Mouse (Mus musculus) CH12.LX (cell line): ENCODE results near the gene Gtf2f1. TPM values are rescaled to one million over a fixed set of nuclear protein-coding genes. Genes with fewer than 3 reads are reported as not detected.
A peak's percentile ranks its signal among the peaks of the same experiment; 100 is the strongest.

ENCODE experiments used
- DNase-seq: peaks from one replicate; pipeline ENCODE4 v3.0.0-alpha.2; 2013; ENCODE audit errors: extremely low read depth
- H3K27ac ChIP-seq: 2 replicates; pipeline ENCODE4 v1.5.1; 2012; ENCODE audit warnings: low read depth, mild to moderate bottlenecking, control low read depth, moderate library complexity; ENCODE audit not compliant: insufficient read depth
- H3K27me3 ChIP-seq: replicated peaks from 2 replicates; pipeline ENCODE3; 2012; ENCODE audit warnings: inconsistent platforms
- H3K36me3 ChIP-seq, 2 experiments: replicated peaks in 1 of 2; 2 replicates each; pipeline versions ENCODE3 to v1.6.1; 2012; ENCODE audit warnings: inconsistent platforms in 1 of 2, low read length in 1 of 2, mild to moderate bottlenecking in 1 of 2, mixed read lengths in 1 of 2, moderate library complexity in 1 of 2; ENCODE audit not compliant: control insufficient read depth in 1 of 2, insufficient read depth in 1 of 2
- H3K4me1 ChIP-seq, 2 experiments: 2 replicates each; pipeline ENCODE4 v1.6.1; 2012; ENCODE audit warnings: inconsistent platforms in 1 of 2, moderate library complexity in 1 of 2; ENCODE audit not compliant: insufficient read depth in 2 of 2, control insufficient read depth in 1 of 2
- H3K4me2 ChIP-seq: 2 replicates; pipeline ENCODE4 v1.6.1; 2012; ENCODE audit warnings: low read depth, mild to moderate bottlenecking, control low read depth; ENCODE audit not compliant: poor library complexity, insufficient read depth, severe bottlenecking
- H3K4me3 ChIP-seq, 3 experiments: fragments of 150-350 bp in 1 of 3; sonication (generic) in 1 of 3; replicated peaks in 1 of 3; 2 replicates each; pipeline versions ENCODE3 to v1.5.1; 2011 to 2012; ENCODE audit warnings: low read depth in 2 of 3, low read length in 2 of 3, mild to moderate bottlenecking in 2 of 3, moderate library complexity in 2 of 3, control low read depth in 1 of 3, improper control_type of control experiment in 1 of 3, inconsistent platforms in 1 of 3, mixed read lengths in 1 of 3; ENCODE audit not compliant: poor library complexity in 1 of 3
- H3K79me2 ChIP-seq: replicated peaks from 2 replicates; pipeline ENCODE4 v1.6.1; 2012; ENCODE audit warnings: mild to moderate bottlenecking, moderate library complexity; ENCODE audit not compliant: control insufficient read depth, poor library complexity, insufficient read depth, severe bottlenecking; ENCODE audit errors: extremely low read depth
- H3K9ac ChIP-seq: 2 replicates; pipeline ENCODE4 v1.6.1; 2012; ENCODE audit warnings: low read depth, mild to moderate bottlenecking, control low read depth, moderate library complexity; ENCODE audit not compliant: insufficient read depth
- H3K9me3 ChIP-seq: replicated peaks from 2 replicates; pipeline ENCODE3; 2012; ENCODE audit warnings: low read length, inconsistent platforms, mixed read lengths
- BHLHE40 ChIP-seq: IDR thresholded peaks from 2 replicates; pipeline ENCODE4 v1.6.1; 2011; ENCODE audit warnings: mild to moderate bottlenecking, low read depth, low read length, improper control_type of control experiment
- CTCF ChIP-seq, 2 experiments: IDR thresholded peaks in 1 of 2; conservative IDR thresholded peaks in 1 of 2; 2 replicates each; pipeline ENCODE4 v1.5.1; 2011 to 2012; ENCODE audit warnings: low read depth in 2 of 2, low read length in 2 of 2, improper control_type of control experiment in 1 of 2, inconsistent platforms in 1 of 2, mild to moderate bottlenecking in 1 of 2, moderate library complexity in 1 of 2
- EP300 ChIP-seq: IDR thresholded peaks from 2 replicates; pipeline ENCODE4 v1.6.1; 2011; ENCODE audit warnings: low read length, improper control_type of control experiment
- IRF4 ChIP-seq: IDR thresholded peaks from 2 replicates; pipeline ENCODE4 v1.6.1; 2014; ENCODE audit warnings: low read depth, mild to moderate bottlenecking, inconsistent platforms, low read length, improper control_type of control experiment
- JUND ChIP-seq: conservative IDR thresholded peaks from 2 replicates; pipeline ENCODE4 v1.6.1; 2011; ENCODE audit warnings: low read depth, low read length, improper control_type of control experiment
- KAT2A ChIP-seq: IDR thresholded peaks from 2 replicates; pipeline ENCODE4 v1.6.1; 2012; ENCODE audit warnings: low read length, improper control_type of control experiment, inconsistent platforms; ENCODE audit not compliant: insufficient replicate concordance
- MAX ChIP-seq: IDR thresholded peaks from 2 replicates; pipeline ENCODE4 v1.6.1; 2011; ENCODE audit warnings: low read length, improper control_type of control experiment
- MXI1 ChIP-seq: IDR thresholded peaks from 2 replicates; pipeline ENCODE4 v1.6.1; 2011; ENCODE audit warnings: mild to moderate bottlenecking, low read depth, low read length, improper control_type of control experiment
- NELFE ChIP-seq: IDR thresholded peaks from 2 replicates; pipeline ENCODE4 v1.6.1; 2011; ENCODE audit warnings: low read depth, low read length, improper control_type of control experiment
- POLR2AphosphoS2 ChIP-seq: IDR thresholded peaks from 2 replicates; pipeline ENCODE4 v1.6.1; 2011; ENCODE audit warnings: low read depth, low read length, improper control_type of control experiment
- RAD21 ChIP-seq: IDR thresholded peaks from 2 replicates; pipeline ENCODE4 v1.6.1; 2011; ENCODE audit warnings: low read depth, mild to moderate bottlenecking, low read length, improper control_type of control experiment, moderate library complexity
- SIN3A ChIP-seq: IDR thresholded peaks from 2 replicates; pipeline ENCODE4 v1.6.1; 2012; ENCODE audit warnings: low read length, improper control_type of control experiment, inconsistent platforms
- SMC3 ChIP-seq: IDR thresholded peaks from 2 replicates; pipeline ENCODE4 v1.6.1; 2011; ENCODE audit warnings: low read depth, low read length, improper control_type of control experiment
- TBP ChIP-seq: conservative IDR thresholded peaks from 2 replicates; pipeline ENCODE4 v1.6.1; 2011; ENCODE audit warnings: low read depth, low read length, improper control_type of control experiment
- TCF12 ChIP-seq: IDR thresholded peaks from 2 replicates; pipeline ENCODE4 v1.6.1; 2014; ENCODE audit warnings: low read depth, mild to moderate bottlenecking, inconsistent platforms, low read length, improper control_type of control experiment
- UBTF ChIP-seq: IDR thresholded peaks from 2 replicates; pipeline ENCODE4 v1.6.1; 2012; ENCODE audit warnings: low read depth, mild to moderate bottlenecking, inconsistent platforms, low read length, improper control_type of control experiment, moderate library complexity
- ZNF384 ChIP-seq: IDR thresholded peaks from 2 replicates; pipeline ENCODE4 v1.6.1; 2012; ENCODE audit warnings: low read depth, low read length, improper control_type of control experiment, inconsistent platforms
- dilution Hi-C: fragments of 300-500 bp; cut with MboI; formaldehyde crosslinking; loops from 2 replicates; pipeline ENCODE4 v1.14.3; 2020; ENCODE audit warnings: low sequenced_read_pairs; ENCODE audit not compliant: extremely low pct_unique_long_range_greater_than_20kb, extremely low pct_ligation_motif_present
- in situ Hi-C: fragments of 300-500 bp; cut with MboI; formaldehyde crosslinking; loops from 3 replicates; pipeline ENCODE4 v1.14.3; 2019; ENCODE audit warnings: low sequenced_read_pairs, low pct_ligation_motif_present, low pct_unique_long_range_greater_than_20kb, mixed read lengths
- polyA plus RNA-seq: library from polyadenylated mRNA; unstranded; fragments of >175 nt; gene quantifications from 2 replicates; pipeline ENCODE4 v1.2.1, GENCODE M21; 2012; ENCODE audit warnings: low read depth; ENCODE audit not compliant: insufficient read length
- total RNA-seq, 2 experiments: library from RNA; depleted of rRNA; stranded (reverse); fragments of 300-350 nt in 1 of 2; fragments of >200 nt in 1 of 2; gene quantifications; 2 replicates each; pipeline ENCODE4 v1.2.3; 2012 to 2014

Gtf2f1 gene
- total and polyA plus RNA-seq, 3 experiments, result 50.5 to 109 (median 80.4) TPM

DNA sequence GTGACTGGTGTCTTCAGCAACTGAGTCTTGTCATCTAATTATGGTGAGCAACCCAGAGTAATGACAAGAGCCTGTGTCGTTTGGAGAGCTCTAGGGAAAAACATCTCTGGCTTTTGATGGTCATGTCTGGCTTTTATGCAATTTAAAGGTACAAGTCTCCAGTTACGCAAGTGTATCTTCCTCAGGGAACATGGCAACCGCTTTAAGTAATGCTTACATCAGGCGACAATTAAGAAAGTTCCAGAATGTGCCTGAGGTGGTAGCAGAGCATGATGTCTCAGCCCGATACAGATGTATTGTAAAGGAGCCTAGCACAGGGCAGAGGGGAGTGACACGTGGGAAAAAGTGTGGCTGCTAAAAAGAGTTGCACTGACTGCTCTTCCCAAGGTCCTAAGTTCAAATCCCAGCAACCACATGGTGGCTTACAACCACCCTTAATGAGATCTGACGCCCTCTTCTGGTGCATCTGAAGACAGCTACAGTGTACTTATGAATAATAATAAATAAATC, 22.1 kb downstream of the Gtf2f1 start:
- H3K27ac ChIP-seq, result no peak overlapping the region
- DNase-seq, result no peak
- dilution Hi-C loops, result no loop called here

DNA sequence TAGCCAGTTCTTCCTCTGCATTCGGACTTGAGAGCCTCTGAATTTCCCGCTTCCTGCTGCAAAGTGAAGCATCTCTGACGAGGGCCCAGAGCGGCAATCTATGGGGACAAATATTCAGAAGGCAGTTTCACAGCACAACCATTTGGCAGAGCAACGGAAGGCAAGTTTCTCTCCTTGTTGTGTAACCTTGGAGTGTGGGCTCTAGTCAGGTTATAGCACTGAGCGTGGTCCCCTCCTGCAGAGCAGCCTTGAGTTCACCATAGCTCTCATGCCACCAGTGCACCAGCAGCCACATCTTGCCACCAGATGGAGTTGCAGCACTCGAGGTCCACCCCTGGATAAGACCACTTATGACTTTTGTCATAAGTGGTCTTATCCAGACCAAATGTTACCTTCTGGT, 22.6 kb downstream of the Gtf2f1 start:
- dilution Hi-C loops (no loop called here), in situ Hi-C loops (no loop called here)
- peaks cover 23% of the 10 kb centered on the region for H3K79me2 ChIP-seq
- no peak overlapping the region for H3K27ac ChIP-seq
- H3K4me3 ChIP-seq, result no peak overlapping the region
- no peaks in the 10 kb centered on the region for H3K27me3 ChIP-seq
- DNase-seq, result no peak
- peaks cover 13 to 20% of the 10 kb centered on the region in 2 experiments for H3K36me3 ChIP-seq
- TF ChIP-seq CTCF (conservative IDR thresholded peaks at IDR 0.05 in 1 of 2, IDR thresholded peaks at IDR 0.05 in 1 of 2; ENCODE audit: low read depth in 2 of 2, low read length in 2 of 2) (peak in 1 of 2 experiments; percentile 33; a peak in 2 of 4 replicates), SMC3 (peak; percentile 12; the same call in 1 of the 2 replicates), IRF4 (no peak)
- H3K4me2 ChIP-seq, result no peak overlapping the region
- no peaks in the 10 kb centered on the region for H3K9me3 ChIP-seq
- no peak overlapping the region for H3K9ac ChIP-seq
- H3K4me1 ChIP-seq, result peaks cover 7 to 19% of the 10 kb centered on the region in 2 experiments; a peak in 3 of 4 replicates

More for the DNA sequence above, 22.1 kb downstream of the Gtf2f1 start:
- Histone ChIP-seq H3K9me3 (no peaks in the 10 kb centered on the region), H3K36me3 (peaks cover 19 to 26% of the 10 kb centered on the region in 2 experiments), H3K4me3 (no peak overlapping the region), H3K79me2 (peaks cover 23% of the 10 kb centered on the region)
- in situ Hi-C loops, result no loop called here
- no peak for TF ChIP-seq EP300
- no peak for TF ChIP-seq SIN3A
- no peak for TF ChIP-seq NELFE
- TF ChIP-seq POLR2AphosphoS2, result no peak
- no peak for TF ChIP-seq UBTF
- TF ChIP-seq ZNF384, result no peak
- no peak for TF ChIP-seq MAX
- no peak for TF ChIP-seq IRF4
- TF ChIP-seq TCF12, result no peak
- no peak for TF ChIP-seq JUND
- no peak for TF ChIP-seq RAD21
- TF ChIP-seq SMC3, result no peak
- no peak for TF ChIP-seq BHLHE40
- no peak for TF ChIP-seq MXI1
- no peak for TF ChIP-seq TBP
- no peak for TF ChIP-seq KAT2A
- TF ChIP-seq, all 38 proteins: peak for 0
- H3K4me2 ChIP-seq, result no peak overlapping the region
- H3K4me1 ChIP-seq, result peaks cover 7 to 19% of the 10 kb centered on the region in 2 experiments; a peak in 3 of 4 replicates
- no peaks in the 10 kb centered on the region for H3K27me3 ChIP-seq
- no peak overlapping the region for H3K9ac ChIP-seq
